12 mouse cellular contexts compared by ENCODE assay signal in genomic region chr10:51291412-51292207, GRCm38 (mm10).
A peak's percentile ranks its signal among the peaks of the same experiment; 100 is the strongest.
DNase-seq lines count a peak whose midpoint lies in the region; ATAC-seq and TF ChIP-seq lines count a peak whose summit lies in the region.
"Had no signal": no experiment of that assay in that cellular context is flagged by ENCODE, and none has a peak within 500 bp of the region (broad histone marks: within the 10 kb centered on the region; RNA-seq: fewer than 3 reads in every experiment).

No protein-coding gene starts in this region.

- DNase-seq in left cerebral cortex, adult 2 months (ENCODE audit: extremely low spot score in 1 of 2, low spot score in 2 of 2), result no peak
- no peak for DNase-seq in left cerebral cortex, adult 18-20 months (ENCODE audit: low spot score in 2 of 2)
- peak; percentile 60 for DNase-seq in embryo, embryonic 10.5 days (ENCODE audit: low spot score)
- DNase-seq in forelimb bud, embryonic 11.5 days (ENCODE audit: low read depth, low spot score), result peak; percentile 14
- DNase-seq in right cerebral cortex, postnatal 4 days, result no peak
- DNase-seq in ovary, postnatal 36 days (ENCODE audit: low spot score), result no peak
- DNase-seq: adrenal gland, adult 8-10 months; cerebellum, adult 2 months; heart, postnatal 10 days had no signal

- no peak overlapping the region for H3K9ac ChIP-seq in neural tube, embryonic 12.5 days
- H3K9ac ChIP-seq: liver, embryonic 15.5 days had no signal

- intact Hi-C loops in left cerebral cortex, adult 2 months (cut with DNase I), result loop anchor here (2.0 kb wide), 1 partner anchor 587 kb away; no protein-coding TSS in a partner anchor

- H3K4me2 ChIP-seq in neural tube, embryonic 12.5 days (replicated peaks), result no peak overlapping the region
- H3K4me2 ChIP-seq: liver, embryonic 15.5 days had no signal

- TF ChIP-seq CTCF in left cerebral cortex, adult 2 months (IDR thresholded peaks at IDR 0.05), result peak; percentile 44

- H3K4me3 ChIP-seq in left cerebral cortex, adult 2 months, result no peak overlapping the region
- H3K4me3 ChIP-seq in neural tube, embryonic 12.5 days, result no peak overlapping the region
- H3K4me3 ChIP-seq: liver, embryonic 15.5 days had no signal

- no peaks in the 10 kb centered on the region for H3K36me3 ChIP-seq in neural tube, embryonic 12.5 days
- H3K36me3 ChIP-seq: liver, embryonic 15.5 days had no signal

- no peak overlapping the region for H3K27ac ChIP-seq in left cerebral cortex, adult 2 months
- no peak overlapping the region for H3K27ac ChIP-seq in neural tube, embryonic 12.5 days
- H3K27ac ChIP-seq: liver, embryonic 15.5 days had no signal

- ATAC-seq in neural tube, embryonic 12.5 days (ENCODE audit: low FRiP score, low read depth), result peak; percentile 82; the same call in 1 of the 2 replicates
- no peak for ATAC-seq in erythroblast, adult 5-6 weeks (replicated peaks; ENCODE audit: low FRiP score, poor library complexity, severe bottlenecking)

- H3K9me3 ChIP-seq in neural tube, embryonic 12.5 days, result no peaks in the 10 kb centered on the region
- H3K9me3 ChIP-seq: liver, embryonic 15.5 days had no signal

- H3K27me3 ChIP-seq in neural tube, embryonic 12.5 days (replicated peaks), result no peaks in the 10 kb centered on the region
- H3K27me3 ChIP-seq: liver, embryonic 15.5 days had no signal

- WGBS in neural tube, embryonic 12.5 days, result 41% methylated on average over 5 of the region's 5 CpGs

- H3K4me1 ChIP-seq in neural tube, embryonic 12.5 days, result no peaks in the 10 kb centered on the region; the same call in 1 of the 2 replicates
- H3K4me1 ChIP-seq: liver, embryonic 15.5 days had no signal

Comparison
In these comparisons a context has a peak if more than half of its experiments do, and no peak if none do; other contexts are left out.
1. DNase-seq: peak in embryo, embryonic 10.5 days (single experiment) and forelimb bud, embryonic 11.5 days (single experiment); none in left cerebral cortex, adult 2 months (0 of 2), left cerebral cortex, adult 18-20 months (0 of 2), right cerebral cortex, postnatal 4 days (single experiment) and ovary, postnatal 36 days (single experiment).